Mouse (Mus musculus) ES-Bruce4 (cell line): Measurements from ENCODE around the gene Arhgap24.

Experiments used
- CTCF ChIP-seq: IDR thresholded peaks from one replicate; pipeline ENCODE4 v1.8.1; 2011; ENCODE audit warnings: low read depth, low read length
- EP300 ChIP-seq: IDR thresholded peaks from 2 replicates; pipeline ENCODE4 v1.6.1; 2011; ENCODE audit warnings: low read depth, low read length; ENCODE audit not compliant: insufficient read depth
- POLR2A ChIP-seq: IDR thresholded peaks from one replicate; pipeline ENCODE4 v1.8.1; 2011; ENCODE audit warnings: low read length; ENCODE audit not compliant: insufficient read depth

GRCm38 (mm10) chr5:102702581-102702980, 221.4 kb downstream of the Arhgap24 start:
- TF ChIP-seq EP300 (no peak), POLR2A (no peak), CTCF (no peak)
